Mouse (Mus musculus): ENCODE data around the gene Dolk.

Gene Dolk

GRCm38 (mm10) chr2:30247681-30248080 lies 38.5 kb downstream of the Dolk start:
- DNase-seq = no peak

- DNase-seq = no peak
These were observed 39.1 kb downstream of the Dolk start for GRCm38 (mm10) chr2:30247036-30247435.

- DNase-seq = no peak
These were observed 41.4 kb downstream of the Dolk start for GRCm38 (mm10) chr2:30244595-30245178.

GRCm38 (mm10) chr2:30243391-30243790 lies 42.7 kb downstream of the Dolk start:
- DNase-seq = no peak

GRCm38 (mm10) chr2:30242509-30242908 lies 43.6 kb downstream of the Dolk start:
- peak; percentile 83 for DNase-seq

GRCm38 (mm10) chr2:30240267-30240666 lies 45.9 kb downstream of the Dolk start, which contains the start of gene Gm28035:
Gm28035 (plus strand) TSS chr2:30240567.
- no peak for DNase-seq

GRCm38 (mm10) chr2:30239777-30240176 lies 46.4 kb downstream of the Dolk start:
- peak; percentile 78 for DNase-seq

- DNase-seq = no peak
These were observed 47.1 kb downstream of the Dolk start for GRCm38 (mm10) chr2:30238906-30239465.

GRCm38 (mm10) chr2:30237881-30238280 lies 48.3 kb downstream of the Dolk start:
- peak; percentile 87 for DNase-seq

- DNase-seq = peak; percentile 100
These were observed 48.8 kb downstream of the Dolk start, which contains the start of gene Lrrc8a for GRCm38 (mm10) chr2:30237199-30237880. Lrrc8a (plus strand) TSS chr2:30237715.

GRCm38 (mm10) chr2:30236426-30237198 lies 49.5 kb downstream of the Dolk start:
- DNase-seq = no peak

GRCm38 (mm10) chr2:30235593-30235992 lies 50.5 kb downstream of the Dolk start:
- DNase-seq = no peak

All from kidney, postnatal 10 days (tissue).